Comparison of ENCODE assay signal across 7 mouse cellular contexts in the genomic region with DNA sequence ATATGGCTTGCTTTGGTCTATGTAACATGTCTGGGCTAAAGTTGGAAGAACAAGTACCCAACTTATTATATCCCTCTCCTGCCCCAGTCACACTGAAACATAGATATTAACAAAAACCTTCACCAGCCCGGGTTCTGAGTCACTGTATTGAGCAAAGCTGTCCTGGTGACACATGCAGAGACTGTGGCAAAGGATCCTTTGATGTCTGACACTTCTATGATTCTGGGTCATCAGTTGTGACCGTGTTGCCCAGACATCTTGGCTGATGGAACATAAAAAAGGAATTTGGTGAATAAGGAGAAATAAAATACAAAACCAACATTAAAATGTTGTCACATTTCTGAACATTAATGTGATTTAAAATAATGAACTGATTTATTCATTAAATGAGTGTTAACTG.
"Had no signal": no experiment of that assay in that cellular context is flagged by ENCODE, and none has a peak within 500 bp of the region (broad histone marks: within the 10 kb centered on the region; RNA-seq: fewer than 3 reads in every experiment).

No protein-coding gene starts in this region.

- DNase-seq: kidney, adult 8-10 months; kidney, postnatal 25 days; lung, adult 2 months; lung, postnatal 36 days; right cerebral cortex, adult 18-20 months; right cerebral cortex, postnatal 25 days; thymus, postnatal 36 days had no signal
